Mouse (Mus musculus) heart, adult 9 months (tissue): ENCODE data around the gene Tuft1.
A peak's percentile ranks its signal among the peaks of the same experiment; 100 is the strongest.

ENCODE experiments used
- DNase-seq, 2 experiments: peaks; one replicate each; pipeline ENCODE4 v3.0.0; 2022; ENCODE audit warnings: low spot score in 2 of 2

Tuft1 gene

DNA sequence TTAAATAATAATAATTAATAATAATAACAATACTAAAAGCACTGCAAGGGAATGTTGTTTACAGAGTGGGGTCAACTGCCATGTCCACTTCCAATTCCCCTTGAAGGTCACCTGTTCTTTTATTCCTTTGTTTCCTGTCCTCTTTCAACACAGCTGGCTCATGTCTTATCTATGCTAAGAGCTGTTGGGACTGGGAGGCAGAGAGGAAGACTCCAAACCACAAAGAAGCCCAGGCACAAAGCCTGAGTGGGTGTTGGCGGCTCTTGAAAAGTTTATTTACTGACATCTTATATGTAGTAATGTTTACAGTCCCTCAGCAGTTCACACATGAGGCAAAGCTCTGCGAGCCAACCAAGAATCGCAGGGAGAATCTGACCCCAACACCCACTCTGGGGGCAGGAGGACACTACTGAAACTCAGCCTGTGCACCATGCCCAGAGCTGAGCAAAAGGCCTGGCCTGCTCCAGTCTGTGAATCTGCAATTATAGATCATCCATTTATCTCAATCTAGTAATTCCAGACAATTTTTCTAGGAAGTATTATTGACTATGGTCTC lies 61.4 kb downstream of the Tuft1 start:
- no peak for DNase-seq

DNA sequence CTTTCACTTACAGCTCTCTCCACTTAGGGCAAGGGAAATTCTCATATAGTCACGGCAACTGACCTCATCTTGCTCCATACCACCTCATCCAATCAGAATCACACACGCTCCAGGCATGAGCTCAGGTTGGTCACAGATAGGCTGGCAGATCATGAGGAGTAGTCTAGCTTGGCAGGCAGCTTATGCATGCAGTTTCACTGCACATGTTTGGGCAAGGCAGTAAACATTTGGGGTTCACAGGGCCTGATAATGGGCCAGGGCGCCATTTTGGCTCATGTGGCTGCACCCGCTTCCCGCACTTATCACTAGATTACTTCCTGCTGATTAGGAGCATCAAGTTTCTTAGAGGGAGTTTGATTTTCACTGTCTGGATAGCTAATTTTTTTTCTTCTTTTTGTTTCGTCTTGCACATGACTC lies 62.8 kb downstream of the Tuft1 start:
- no peak for DNase-seq

DNA sequence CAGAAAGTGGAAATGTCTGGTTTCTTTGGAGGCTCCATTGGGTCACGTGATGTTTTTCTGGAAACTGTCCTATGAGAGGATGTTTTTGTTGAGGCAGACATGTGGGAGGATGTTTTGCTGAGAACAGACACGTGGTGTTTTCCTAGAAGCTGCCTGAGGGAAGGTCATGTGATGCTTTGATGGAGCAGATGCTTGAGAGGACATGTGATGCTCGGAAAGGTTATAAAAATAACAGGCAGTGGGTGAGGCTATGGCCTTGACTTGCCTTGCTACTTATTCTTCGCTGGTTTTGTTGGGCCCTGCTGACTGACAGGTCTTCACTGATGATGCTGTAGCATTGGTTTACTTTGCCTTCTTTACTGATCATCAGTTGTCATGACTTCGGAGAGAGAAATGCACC lies 67.6 kb downstream of the Tuft1 start:
- DNase-seq: no peak

- no peak for DNase-seq
These were observed 70.7 kb downstream of the Tuft1 start for GRCm38 (mm10) chr3:94587962-94588361.

DNA sequence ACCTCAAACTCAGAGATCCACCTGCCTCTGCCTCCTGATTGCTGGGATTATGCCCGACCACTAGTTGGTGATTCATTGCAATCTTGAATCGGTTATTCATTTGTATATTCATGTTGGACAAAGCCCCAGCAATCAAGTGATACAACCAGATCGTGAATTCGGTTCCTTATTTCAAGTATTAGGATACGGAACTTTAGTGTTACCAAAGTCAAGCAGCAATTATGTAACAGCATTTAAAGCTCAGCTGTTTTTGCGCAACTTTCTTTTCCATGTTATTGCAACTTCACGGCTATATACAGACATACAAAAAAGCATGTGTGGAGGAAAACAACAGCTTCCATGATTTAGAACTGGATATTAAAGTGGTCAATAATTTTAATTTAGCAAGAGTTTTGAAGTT lies 75.7 kb downstream of the Tuft1 start:
- DNase-seq: no peak

DNA sequence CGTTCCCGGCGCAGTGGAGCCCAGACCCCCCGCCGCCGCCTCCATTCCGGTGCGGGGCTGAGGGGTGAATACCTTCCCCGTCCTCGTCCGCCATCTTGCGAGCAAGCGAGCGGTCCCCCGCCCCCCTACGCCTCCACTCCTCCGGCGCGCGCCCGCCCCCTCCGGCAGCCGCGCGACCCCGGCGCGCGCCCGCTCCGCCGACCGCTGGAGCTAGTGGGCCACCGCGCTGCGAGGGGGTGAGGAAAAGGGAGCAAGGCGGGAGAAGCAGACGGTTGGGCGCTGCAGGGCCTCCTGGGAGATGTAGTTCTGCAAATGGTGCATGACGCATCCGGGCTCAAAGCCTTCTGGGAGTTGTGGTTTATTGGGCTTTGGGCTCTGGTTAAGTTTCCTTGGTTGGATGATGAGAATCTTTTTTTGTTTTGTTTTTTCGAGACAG lies 76.2 kb downstream of the Tuft1 start, which contains the start of gene Snx27:
TSS of gene Snx27 (minus strand) at position 261 of the 436 bp plus-strand sequence.
- peak; percentile 91 to 92 for DNase-seq

DNA sequence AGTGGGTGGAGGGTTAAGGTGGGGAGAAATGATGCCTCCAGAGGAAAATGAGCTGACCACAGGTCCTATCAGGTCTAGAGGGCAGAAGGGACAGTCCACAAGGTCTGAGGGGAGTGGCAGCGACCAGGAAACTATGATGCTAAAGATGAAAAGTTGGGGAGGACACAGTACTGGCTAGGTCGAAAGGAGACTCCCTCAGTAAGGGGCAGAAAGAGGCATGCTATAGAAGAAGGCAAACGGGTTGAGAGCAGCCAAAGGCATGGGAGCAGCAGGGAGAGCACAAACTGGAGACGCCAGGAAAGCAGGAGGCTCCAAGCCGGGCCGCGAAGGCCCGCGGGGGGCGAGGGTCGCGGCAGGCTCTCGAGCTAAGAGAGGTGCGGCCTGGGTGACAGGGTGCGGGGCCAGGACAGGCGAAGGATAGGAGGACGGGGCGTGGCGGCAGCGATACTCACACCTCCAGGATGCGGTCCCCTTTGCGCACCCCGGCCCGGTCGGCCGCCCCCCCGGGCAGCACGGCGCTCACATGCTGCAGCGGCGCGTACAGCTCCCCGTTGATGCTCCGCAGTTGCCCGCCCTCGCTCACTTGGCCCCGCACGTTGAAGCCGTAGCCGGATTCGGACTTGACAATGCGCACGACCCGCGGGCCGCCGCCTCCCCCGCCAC lies 76.7 kb downstream of the Tuft1 start:
- peak in 1 of 2 experiments; percentile 8 for DNase-seq

DNA sequence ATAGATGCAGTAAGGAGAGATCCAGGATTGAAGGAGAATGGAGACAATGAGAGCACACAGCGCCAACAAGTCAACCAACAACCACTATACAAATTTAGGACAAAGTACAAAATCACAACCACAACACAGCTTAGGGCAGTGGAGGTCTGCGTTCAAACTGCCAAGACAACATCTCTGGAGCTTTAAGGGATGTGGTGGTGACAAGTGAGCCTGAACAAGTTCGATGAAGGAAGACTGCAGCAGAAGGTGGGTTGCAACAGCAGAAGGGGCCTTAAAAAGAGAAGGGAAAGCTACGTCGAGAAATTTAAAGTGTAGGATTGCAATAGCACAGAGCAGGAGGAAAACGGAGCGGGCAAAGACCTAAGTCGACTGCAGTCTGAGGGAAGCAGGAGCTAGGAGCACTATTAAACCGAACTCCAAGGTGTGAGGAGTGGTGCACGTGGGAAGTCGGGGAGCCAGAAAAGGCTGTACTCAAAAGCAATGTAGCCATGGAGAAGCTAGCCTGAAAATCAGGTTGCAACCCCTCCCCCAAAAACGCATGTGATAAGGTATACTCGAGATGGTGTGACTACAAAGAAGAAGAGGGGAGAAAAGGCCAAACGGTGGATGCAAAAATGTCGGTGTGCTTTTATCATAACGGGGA lies 77.4 kb downstream of the Tuft1 start:
- no peak for DNase-seq

DNA sequence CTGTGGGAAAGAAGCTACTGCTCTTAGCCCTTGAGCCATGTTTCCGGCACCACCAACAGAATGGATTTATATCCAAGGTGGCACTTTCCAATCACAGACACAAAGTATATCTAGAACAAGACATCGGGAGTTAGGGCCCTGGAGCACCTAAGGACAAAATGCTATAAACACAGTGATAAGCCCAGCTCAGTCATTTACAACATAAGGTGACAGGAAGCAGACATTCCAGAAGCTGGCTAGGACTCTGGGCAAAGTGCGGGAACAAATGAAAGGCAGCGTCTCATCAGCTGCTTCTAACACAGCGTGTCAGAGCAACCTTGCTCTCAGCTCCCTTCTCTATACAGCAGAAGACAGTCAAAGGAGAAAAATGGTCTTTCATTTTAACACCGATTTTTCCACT lies 84.2 kb downstream of the Tuft1 start:
- no peak for DNase-seq

DNA sequence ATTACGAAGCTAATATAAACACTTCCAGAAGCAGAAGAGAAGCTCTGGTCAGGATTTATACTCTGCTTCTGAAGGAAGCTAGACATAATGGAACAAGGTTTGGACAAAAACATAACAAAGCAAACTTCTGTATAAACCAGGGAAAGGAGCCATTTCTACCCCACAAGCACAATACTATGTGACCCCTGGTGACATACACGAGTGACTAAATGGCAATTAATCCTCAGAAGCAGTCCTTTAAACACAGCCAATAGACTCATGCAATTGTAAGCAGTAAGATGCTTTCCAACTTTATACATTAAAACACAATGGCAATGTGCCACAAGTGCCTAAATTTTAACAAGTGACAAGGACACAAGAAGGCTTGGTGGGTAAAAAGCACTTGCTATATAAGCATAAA lies 91.4 kb downstream of the Tuft1 start:
- DNase-seq: no peak

GRCm38 (mm10) chr3:94565557-94565956 lies 93.1 kb downstream of the Tuft1 start:
- no peak for DNase-seq

DNA sequence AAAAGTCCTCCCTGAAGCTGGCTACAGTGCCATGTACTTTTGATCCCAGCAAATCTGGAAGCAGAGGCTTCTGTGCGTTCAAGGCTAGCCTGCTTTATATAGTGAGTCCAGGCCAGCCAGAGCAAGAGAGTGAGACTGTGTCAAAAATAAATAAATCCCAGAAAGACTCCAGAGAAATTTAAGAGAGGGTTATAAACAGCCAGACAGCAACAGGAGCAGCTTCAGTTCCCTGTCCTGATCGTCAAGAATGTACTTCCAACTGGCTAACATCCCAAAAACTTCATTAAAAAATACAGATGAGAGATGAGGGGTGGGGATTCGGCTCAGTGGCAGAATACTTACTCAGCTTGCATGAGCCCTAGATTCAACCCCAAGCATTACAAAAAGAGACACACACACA lies 93.5 kb downstream of the Tuft1 start:
- no peak for DNase-seq

GRCm38 (mm10) chr3:94564356-94565010 lies 94.2 kb downstream of the Tuft1 start:
- no peak for DNase-seq

DNA sequence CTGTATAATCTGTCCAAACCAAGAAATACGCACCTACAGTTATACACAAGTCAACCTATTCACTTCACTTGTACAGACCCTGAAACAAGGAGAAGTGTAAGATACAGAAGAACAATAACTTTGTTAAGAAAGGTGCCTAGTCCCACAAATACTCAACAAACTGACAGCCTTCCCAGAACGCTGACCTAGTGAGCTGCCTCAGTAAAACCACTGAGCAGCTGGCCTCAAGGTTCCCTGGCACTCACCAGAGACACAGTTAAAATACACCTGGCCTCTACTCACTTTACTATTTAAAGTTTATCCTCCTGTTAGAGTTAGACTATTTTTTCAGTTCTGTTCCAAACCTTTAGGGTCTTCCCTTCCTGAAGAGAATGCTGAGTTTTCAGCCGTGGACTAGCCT lies 95.5 kb downstream of the Tuft1 start:
- no peak for DNase-seq
